Mouse (Mus musculus): ENCODE data around the gene Olfr65. TPM values are rescaled to one million over a fixed set of nuclear protein-coding genes. Genes with fewer than 3 reads are reported as not detected.

Olfr65 gene
- polyA plus RNA-seq (2017; shearing (Covaris generic)): not detected

DNA sequence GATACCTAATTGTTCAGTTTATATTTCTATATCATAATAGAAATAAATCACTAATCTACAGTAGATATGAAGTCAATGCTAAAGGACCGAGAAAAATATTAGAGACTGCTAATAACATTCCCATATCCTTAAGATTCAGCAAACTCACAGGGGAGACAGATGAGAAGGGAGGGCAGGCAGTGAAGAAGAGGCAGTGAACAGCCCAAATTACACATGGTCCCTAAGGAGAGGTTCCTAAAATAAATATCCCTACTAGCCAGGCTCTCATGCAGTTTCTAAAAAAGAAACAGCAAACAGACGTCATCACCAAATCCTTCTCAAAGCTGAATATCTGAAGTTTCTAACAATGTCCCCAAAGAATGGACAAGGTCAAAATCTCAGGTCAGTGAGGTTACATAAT, at the start of gene Olfr65:
Olfr65 (plus strand) TSS at position 301 of the 400 bp plus-strand sequence.

DNA sequence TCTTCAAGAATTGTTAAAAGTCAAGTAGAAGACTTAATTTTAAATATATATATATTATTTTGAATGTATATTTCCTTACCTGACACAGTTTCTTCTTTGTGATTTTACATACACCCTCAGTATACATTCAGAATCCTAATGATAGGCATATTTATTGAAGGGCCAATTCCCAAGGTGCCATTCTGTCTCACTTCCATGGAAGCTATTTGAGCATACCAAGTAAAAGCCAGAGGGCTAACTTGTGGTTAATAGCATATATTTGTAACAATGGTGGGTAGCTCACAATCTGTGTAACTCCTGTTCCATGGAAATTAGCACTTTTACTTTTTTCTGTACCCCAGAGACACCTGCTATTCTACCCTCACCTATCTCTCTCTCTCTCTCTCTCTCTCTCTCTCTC, 17.1 kb upstream of the Olfr65 start, which contains the start of gene Olfr66:
Olfr66 (minus strand) TSS at position 101 of the 400 bp plus-strand sequence.

DNA sequence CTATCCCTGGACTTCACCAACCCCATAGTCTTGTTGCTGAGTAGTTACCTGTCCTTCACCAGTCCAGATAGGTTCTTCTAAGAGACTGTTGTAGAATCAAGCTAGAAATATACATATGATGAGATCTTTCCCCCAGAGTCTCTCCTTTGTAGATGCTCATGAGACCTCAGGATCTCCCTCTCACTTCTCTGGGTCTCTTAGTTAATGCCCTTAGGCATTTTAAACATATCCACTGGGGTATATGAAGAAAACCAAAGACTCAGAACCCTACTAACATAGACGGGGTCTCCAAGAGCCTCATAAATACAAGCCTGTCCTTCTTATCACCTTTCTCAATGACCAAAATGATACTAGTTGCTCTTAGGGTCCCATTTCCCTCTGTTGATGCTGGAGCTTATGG, 8.9 kb upstream of the Olfr65 start, which contains the start of gene Olfr64:
Olfr64 (minus strand) TSS at position 101 of the 400 bp plus-strand sequence.

DNA sequence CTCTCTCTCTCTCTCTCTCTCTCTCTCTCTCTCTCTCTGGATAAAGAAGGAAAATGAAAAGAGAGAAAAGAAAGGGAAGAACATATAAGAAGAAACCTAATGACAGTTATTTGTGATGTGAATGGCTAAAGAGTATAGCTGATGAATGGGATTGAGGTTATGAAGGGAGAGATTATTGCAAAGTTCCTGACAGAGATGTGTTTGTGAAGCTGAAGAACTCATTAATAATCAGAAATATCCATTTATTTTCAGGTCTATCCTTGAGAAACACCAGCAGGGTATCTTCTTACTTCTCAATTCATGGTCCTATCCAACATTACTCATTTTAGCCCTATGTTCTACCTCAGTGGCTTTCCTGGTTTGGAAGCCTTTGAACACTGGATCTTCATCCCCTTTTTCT, 25.2 kb downstream of the Olfr65 start, which contains the start of gene Olfr631:
Olfr631 (plus strand) TSS at position 301 of the 400 bp plus-strand sequence.

DNA sequence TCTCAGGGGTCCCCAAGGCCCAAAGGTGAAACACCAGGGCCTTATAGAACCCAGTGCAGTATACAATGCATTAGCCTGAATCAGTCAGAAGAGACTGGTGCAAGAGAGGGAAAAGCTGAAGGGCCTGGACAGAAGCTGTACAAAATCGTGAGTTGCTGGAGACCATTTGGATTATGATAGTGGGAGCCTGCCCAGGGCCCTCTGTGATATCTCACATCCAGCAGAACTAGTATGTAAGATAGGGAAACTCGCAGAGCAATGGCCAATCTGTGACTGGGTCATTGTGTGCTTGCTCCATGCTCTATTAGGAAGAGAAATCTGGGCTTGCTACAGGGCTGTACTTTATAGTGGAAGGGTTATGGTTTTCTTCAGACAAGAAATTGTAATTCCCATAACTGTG, 31.0 kb downstream of the Olfr65 start, which contains the start of gene Olfr632:
Olfr632 (plus strand) TSS at position 84 of the 400 bp plus-strand sequence.

DNA sequence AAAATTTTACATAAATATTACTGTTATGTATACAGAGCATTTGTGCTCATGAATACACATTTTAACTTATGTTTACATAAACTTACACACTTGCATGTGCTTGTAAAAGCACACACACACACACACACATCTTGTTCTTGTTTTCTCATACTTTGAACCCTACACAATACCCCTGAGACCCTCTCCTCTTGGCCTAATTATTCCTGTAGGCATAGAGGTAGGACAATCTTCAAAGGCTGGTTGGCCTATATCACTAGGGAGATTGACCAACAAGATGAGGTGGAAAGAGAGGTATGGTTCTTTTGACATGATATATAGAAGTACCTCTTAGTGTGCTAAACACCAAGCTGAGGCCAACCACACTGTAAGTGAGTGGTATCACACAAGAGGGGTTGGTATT, 40.9 kb downstream of the Olfr65 start, which contains the start of gene Olfr633:
Olfr633 (plus strand) TSS at position 301 of the 400 bp plus-strand sequence.

Other genes with a start within 250 kb of the Olfr65 start
- not detected for gene Olfr623, start 239.8 kb upstream of the Olfr65 start, polyA plus RNA-seq (2017; shearing (Covaris generic))
- gene Olfr624, start 232.3 kb upstream of the Olfr65 start, polyA plus RNA-seq (2017; shearing (Covaris generic)): under 1 TPM; 0.05 to 0.10 TPM
- not detected for gene Olfr625-ps1, start 220.8 kb upstream of the Olfr65 start, polyA plus RNA-seq (2017; shearing (Covaris generic))
- gene Olfr243, start 188.8 kb upstream of the Olfr65 start, polyA plus RNA-seq (2017; shearing (Covaris generic)): not detected
- gene Olfr628, start 173.1 kb upstream of the Olfr65 start, polyA plus RNA-seq (2017; shearing (Covaris generic)): not detected
- gene Olfr629, start 158.5 kb upstream of the Olfr65 start, polyA plus RNA-seq (2017; shearing (Covaris generic)): not detected
- not detected for gene Olfr630, start 146.2 kb upstream of the Olfr65 start, polyA plus RNA-seq (2017; shearing (Covaris generic))
- not detected for gene Olfr69, start 131.9 kb upstream of the Olfr65 start, polyA plus RNA-seq (2017; shearing (Covaris generic))
- gene Olfr68, start 123.8 kb upstream of the Olfr65 start, polyA plus RNA-seq (2017; shearing (Covaris generic)): not detected
- gene Olfr67, start 111.7 kb upstream of the Olfr65 start, polyA plus RNA-seq (2017; shearing (Covaris generic)): not detected
- gene Hbb-bt, start 89.5 kb upstream of the Olfr65 start, polyA plus RNA-seq (2017; shearing (Covaris generic)): 10 to 100 TPM in 1 of 2 experiments, under 1 TPM in 1; 0.96 to 10.7 TPM
- gene Hbb-bs, start 75.4 kb upstream of the Olfr65 start, polyA plus RNA-seq (2017; shearing (Covaris generic)): 10 to 100 TPM; 11.6 to 54.5 TPM
- 1 to 10 TPM in 1 of 2 experiments, under 1 TPM in 1; 0.29 to 2.1 TPM for gene Hbb-bh2, start 63.0 kb upstream of the Olfr65 start, polyA plus RNA-seq (2017; shearing (Covaris generic))
- 1 to 10 TPM; 1.6 to 7.8 TPM for gene Hbb-bh1, start 60.3 kb upstream of the Olfr65 start, polyA plus RNA-seq (2017; shearing (Covaris generic))
- under 1 TPM in 1 of 2 experiments, not detected in 1; 0.77 TPM for gene Hbb-y, start 50.3 kb upstream of the Olfr65 start, polyA plus RNA-seq (2017; shearing (Covaris generic))
- gene Olfr66, start 17.2 kb upstream of the Olfr65 start, polyA plus RNA-seq (2017; shearing (Covaris generic)): not detected
- gene Olfr64, start 9.0 kb upstream of the Olfr65 start, polyA plus RNA-seq (2017; shearing (Covaris generic)): under 1 TPM; 0.05 to 0.42 TPM
- gene Olfr631, start 25.3 kb downstream of the Olfr65 start, polyA plus RNA-seq (2017; shearing (Covaris generic)): not detected
- gene Olfr632, start 30.9 kb downstream of the Olfr65 start, polyA plus RNA-seq (2017; shearing (Covaris generic)): not detected
- gene Olfr633, start 41.0 kb downstream of the Olfr65 start, polyA plus RNA-seq (2017; shearing (Covaris generic)): not detected
- under 1 TPM; 0.06 to 0.16 TPM for gene Olfr635, start 67.7 kb downstream of the Olfr65 start, polyA plus RNA-seq (2017; shearing (Covaris generic))
- gene Olfr638, start 95.3 kb downstream of the Olfr65 start, polyA plus RNA-seq (2017; shearing (Covaris generic)): not detected
- under 1 TPM; 0.04 to 0.12 TPM for gene Olfr639, start 113.8 kb downstream of the Olfr65 start, polyA plus RNA-seq (2017; shearing (Covaris generic))
- gene Olfr640, start 122.1 kb downstream of the Olfr65 start, polyA plus RNA-seq (2017; shearing (Covaris generic)): not detected
- gene Olfr641, start 132.0 kb downstream of the Olfr65 start, polyA plus RNA-seq (2017; shearing (Covaris generic)): not detected
- under 1 TPM in 1 of 2 experiments, not detected in 1; 0.06 TPM for gene Olfr642, start 149.2 kb downstream of the Olfr65 start, polyA plus RNA-seq (2017; shearing (Covaris generic))
- under 1 TPM; 0.05 to 0.47 TPM for gene 4930516K23Rik, start 158.0 kb downstream of the Olfr65 start, polyA plus RNA-seq (2017; shearing (Covaris generic))
- under 1 TPM in 1 of 2 experiments, not detected in 1; 0.17 TPM for gene Olfr644, start 168.4 kb downstream of the Olfr65 start, polyA plus RNA-seq (2017; shearing (Covaris generic))
- under 1 TPM in 1 of 2 experiments, not detected in 1; 0.29 TPM for gene Olfr645, start 182.0 kb downstream of the Olfr65 start, polyA plus RNA-seq (2017; shearing (Covaris generic))
- under 1 TPM in 1 of 2 experiments, not detected in 1; 0.31 TPM for gene Olfr646, start 201.4 kb downstream of the Olfr65 start, polyA plus RNA-seq (2017; shearing (Covaris generic))
- not detected for gene Ubqln5, start 226.3 kb downstream of the Olfr65 start, polyA plus RNA-seq (2017; shearing (Covaris generic))
- gene Olfr643, start 233.9 kb downstream of the Olfr65 start, polyA plus RNA-seq (2017; shearing (Covaris generic)): not detected
- gene Ubqln3, start 239.8 kb downstream of the Olfr65 start, polyA plus RNA-seq (2017; shearing (Covaris generic)): not detected
- gene Ubqlnl, start 247.1 kb downstream of the Olfr65 start, polyA plus RNA-seq (2017; shearing (Covaris generic)): not detected